Comparison of ENCODE assay signal across 18 mouse cellular contexts in the genomic region with DNA sequence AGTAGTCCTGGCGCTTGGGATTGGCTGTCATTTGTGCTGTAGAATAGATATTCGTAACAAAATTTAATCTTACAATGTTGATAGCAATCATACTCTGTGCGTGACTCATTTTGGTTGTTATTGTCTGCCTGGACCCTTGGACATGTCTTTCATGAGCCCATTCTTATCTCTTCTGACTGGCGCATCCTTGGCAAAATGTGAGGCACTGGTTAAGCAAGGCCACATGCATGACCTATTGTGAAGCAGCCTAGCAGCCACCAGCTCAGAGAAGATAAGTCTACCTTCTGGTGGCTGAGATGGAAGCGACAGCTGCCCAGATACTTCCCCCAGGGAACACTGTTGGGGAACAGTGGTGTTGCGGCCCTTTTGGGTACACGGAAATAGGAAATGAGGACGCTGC. TPM values are rescaled to one million over a fixed set of nuclear protein-coding genes. Genes with fewer than 3 reads are reported as not detected.
"Had no signal": no experiment of that assay in that cellular context is flagged by ENCODE, and none has a peak within 500 bp of the region (broad histone marks: within the 10 kb centered on the region; RNA-seq: fewer than 3 reads in every experiment).

No protein-coding gene starts in this region.

- DNase-seq: gastrocnemius, postnatal 14 days; gastrocnemius, postnatal 36 days; heart, adult 11 months; heart, adult 2 months; heart, postnatal 14 days; heart, postnatal 36 days; kidney, adult 11 months; kidney, adult 2 months; kidney, adult 9 months; kidney, postnatal 25 days; kidney, postnatal 4 days; layer of hippocampus, postnatal 36 days; left cerebral cortex, postnatal 4 days had no signal

- ATAC-seq: hindbrain, postnatal 0 days; intestine, embryonic 16.5 days; liver, embryonic 12.5 days had no signal

RNA-seq across cellular contexts. Expression of a gene that starts 26.4 kb away (rescaled TPM):
- total RNA-seq: hematopoietic stem cell, adult 5-6 weeks; liver, adult 2 months had no signal
